Mouse (Mus musculus) neutrophil, adult 83 days (primary cell): ENCODE data around the gene Krtap5-2. TPM values are rescaled to one million over a fixed set of nuclear protein-coding genes. Genes with fewer than 3 reads are reported as not detected.

Experiments
- total RNA-seq, 2 experiments: library from RNA; stranded (reverse); gene quantifications; one replicate each; pipeline ENCODE4 v1.2.4; 2023

Krtap5-2 gene
- total RNA-seq: not detected

GRCm38 (mm10) chr7:142175905-142176304 lies at the start of gene Krtap5-2:
Gene Krtap5-2 (minus strand): TSS chr7:142176005.

GRCm38 (mm10) chr7:142211559-142211958 lies 35.8 kb upstream of the Krtap5-2 start, which contains the start of gene Gm7579:
Gene Gm7579 (plus strand): TSS chr7:142211859.

GRCm38 (mm10) chr7:142201064-142201463 lies 25.3 kb upstream of the Krtap5-2 start, which contains the start of gene Krtap5-3:
Gene Krtap5-3 (plus strand): TSS chr7:142201364.

GRCm38 (mm10) chr7:142190289-142190688 lies 14.5 kb upstream of the Krtap5-2 start, which contains the start of gene Gm10153:
Gene Gm10153 (minus strand): TSS chr7:142190389.

GRCm38 (mm10) chr7:142165639-142166038 lies 10.2 kb downstream of the Krtap5-2 start, which contains the start of gene Gm4553:
Gene Gm4553 (minus strand): TSS chr7:142165739.

GRCm38 (mm10) chr7:142157013-142157412 lies 18.8 kb downstream of the Krtap5-2 start, which contains the start of gene Gm29735:
Gene Gm29735 (minus strand): TSS chr7:142157113.

GRCm38 (mm10) chr7:142144507-142144906 lies 31.3 kb downstream of the Krtap5-2 start, which contains the start of gene Gm45337:
Gene Gm45337 (minus strand): TSS chr7:142144607.

GRCm38 (mm10) chr7:142135934-142136333 lies 39.9 kb downstream of the Krtap5-2 start, which contains the start of gene Gm39115:
Gene Gm39115 (minus strand): TSS chr7:142136034.

Other genes with a start within 250 kb of the Krtap5-2 start
- not detected for gene Brsk2, start 226.3 kb downstream of the Krtap5-2 start, total RNA-seq
- 10 to 100 TPM; 30.0 to 32.4 TPM for gene Mob2, start 114.9 kb downstream of the Krtap5-2 start, total RNA-seq
- gene Dusp8, start 80.2 kb downstream of the Krtap5-2 start, total RNA-seq: 1 to 10 TPM in 1 of 2 experiments, under 1 TPM in 1; 0.82 to 1.6 TPM
- gene Gm45618, start 55.3 kb downstream of the Krtap5-2 start, total RNA-seq: not detected
- gene Gm39115, start 40.0 kb downstream of the Krtap5-2 start, total RNA-seq: not detected
- not detected for gene Gm45337, start 31.4 kb downstream of the Krtap5-2 start, total RNA-seq
- not detected for gene Gm29735, start 18.9 kb downstream of the Krtap5-2 start, total RNA-seq
- not detected for gene Gm4553, start 10.3 kb downstream of the Krtap5-2 start, total RNA-seq
- not detected for gene Gm10153, start 14.4 kb upstream of the Krtap5-2 start, total RNA-seq
- not detected for gene Krtap5-3, start 25.4 kb upstream of the Krtap5-2 start, total RNA-seq
- gene Gm7579, start 35.9 kb upstream of the Krtap5-2 start, total RNA-seq: not detected
- not detected for gene Krtap5-5, start 54.0 kb upstream of the Krtap5-2 start, total RNA-seq
- gene Gm40460, start 65.1 kb upstream of the Krtap5-2 start, total RNA-seq: not detected
- gene Gm2431, start 82.3 kb upstream of the Krtap5-2 start, total RNA-seq: not detected
- not detected for gene Gm4559, start 98.4 kb upstream of the Krtap5-2 start, total RNA-seq
- not detected for gene Krtap5-1, start 121.1 kb upstream of the Krtap5-2 start, total RNA-seq
- not detected for gene Krtap5-4, start 127.5 kb upstream of the Krtap5-2 start, total RNA-seq
- gene Ifitm10, start 197.7 kb upstream of the Krtap5-2 start, total RNA-seq: 10 to 100 TPM; 19.6 to 21.5 TPM
- 1 to 10 TPM; 3.8 to 3.9 TPM for gene Gm49369, start 206.7 kb upstream of the Krtap5-2 start, total RNA-seq
- 100 to 1,000 TPM; 780 to 782 TPM for gene Ctsd, start 212.0 kb upstream of the Krtap5-2 start, total RNA-seq